Mouse (Mus musculus): Measurements from ENCODE around the gene Itprip. TPM values are rescaled to one million over a fixed set of nuclear protein-coding genes. Genes with fewer than 3 reads are reported as not detected.

The Itprip gene
- polyA plus RNA-seq, 1 experiment from 2014 or later, result 21.9 TPM

- DNase-seq (ENCODE audit: low spot score), result peak; percentile 76
- H3K36me3 ChIP-seq, result peaks cover 36% of the 10 kb centered on the region
- H3K4me3 ChIP-seq, result peak overlapping the region; percentile 52
- under 1% methylated on average over 10 of the region's 10 CpGs for WGBS
- peak overlapping the region; percentile 97 for H3K27ac ChIP-seq
- no peaks in the 10 kb centered on the region for H3K9me3 ChIP-seq
- no peaks in the 10 kb centered on the region for H3K27me3 ChIP-seq (ENCODE audit: insufficient read depth, poor library complexity, severe bottlenecking)
- peaks cover 43% of the 10 kb centered on the region for H3K4me1 ChIP-seq (replicated peaks)
These were observed 9.5 kb downstream of the Itprip start for GRCm38 (mm10) chr19:47909387-47910116.

- Histone ChIP-seq H3K4me3 (peak overlapping the region; percentile 52), H3K27ac (peak overlapping the region; percentile 97), H3K4me1 (replicated peaks) (peaks cover 43% of the 10 kb centered on the region), H3K9me3 (no peaks in the 10 kb centered on the region), H3K27me3 (ENCODE audit: insufficient read depth, poor library complexity, severe bottlenecking) (no peaks in the 10 kb centered on the region), H3K36me3 (peaks cover 37% of the 10 kb centered on the region)
- DNase-seq (ENCODE audit: low spot score), result peak; percentile 20
- 25% methylated on average over 6 of the region's 6 CpGs for WGBS
These were observed 10.1 kb downstream of the Itprip start for GRCm38 (mm10) chr19:47908961-47909371.

- no peak for DNase-seq (ENCODE audit: low spot score)
- Histone ChIP-seq H3K27ac (0 out of 2 replicates have a peak overlapping the region, but pooled peaks have one; percentile 50), H3K9me3 (no peaks in the 10 kb centered on the region), H3K4me3 (no peak overlapping the region), H3K36me3 (peaks cover 28% of the 10 kb centered on the region), H3K27me3 (ENCODE audit: insufficient read depth, poor library complexity, severe bottlenecking) (no peaks in the 10 kb centered on the region), H3K4me1 (replicated peaks) (peaks cover 57% of the 10 kb centered on the region)
- 91% methylated on average over 9 of the region's 9 CpGs for WGBS
These were observed 11.5 kb downstream of the Itprip start for GRCm38 (mm10) chr19:47907596-47907995.

GRCm38 (mm10) chr19:47905603-47906002, 13.5 kb downstream of the Itprip start:
- DNase-seq (ENCODE audit: low spot score), result no peak
- Histone ChIP-seq H3K9me3 (no peaks in the 10 kb centered on the region), H3K27me3 (ENCODE audit: insufficient read depth, poor library complexity, severe bottlenecking) (no peaks in the 10 kb centered on the region), H3K4me3 (no peak overlapping the region), H3K4me1 (replicated peaks) (peaks cover 59% of the 10 kb centered on the region), H3K27ac (0 out of 2 replicates have a peak overlapping the region, but pooled peaks have one; percentile 24), H3K36me3 (peaks cover 12% of the 10 kb centered on the region)
- 88% methylated on average over 5 of the region's 5 CpGs for WGBS

GRCm38 (mm10) chr19:47905081-47905480, 14.0 kb downstream of the Itprip start:
- Histone ChIP-seq H3K4me1 (replicated peaks) (peaks cover 53% of the 10 kb centered on the region), H3K4me3 (no peak overlapping the region), H3K27me3 (ENCODE audit: insufficient read depth, poor library complexity, severe bottlenecking) (no peaks in the 10 kb centered on the region), H3K27ac (peak overlapping the region; percentile 30; the same call in 1 of the 2 replicates), H3K36me3 (peaks cover 17% of the 10 kb centered on the region), H3K9me3 (no peaks in the 10 kb centered on the region)
- no peak for DNase-seq (ENCODE audit: low spot score)
- WGBS, result 85% methylated on average over 4 of the region's 4 CpGs

- Histone ChIP-seq H3K4me1 (replicated peaks) (peaks cover 39% of the 10 kb centered on the region), H3K4me3 (no peak overlapping the region), H3K9me3 (no peaks in the 10 kb centered on the region), H3K27ac (peak overlapping the region; percentile 62; the same call in 1 of the 2 replicates), H3K27me3 (ENCODE audit: insufficient read depth, poor library complexity, severe bottlenecking) (no peaks in the 10 kb centered on the region), H3K36me3 (peaks cover 25% of the 10 kb centered on the region)
- DNase-seq (ENCODE audit: low spot score), result no peak
- WGBS, result 62% methylated on average over 4 of the region's 4 CpGs
These were observed 15.4 kb downstream of the Itprip start for GRCm38 (mm10) chr19:47903679-47904078.

GRCm38 (mm10) chr19:47902316-47903201, 16.5 kb downstream of the Itprip start:
- Histone ChIP-seq H3K9me3 (no peaks in the 10 kb centered on the region), H3K27me3 (ENCODE audit: insufficient read depth, poor library complexity, severe bottlenecking) (no peaks in the 10 kb centered on the region), H3K4me1 (replicated peaks) (peaks cover 33% of the 10 kb centered on the region), H3K4me3 (no peak overlapping the region), H3K36me3 (peaks cover 33% of the 10 kb centered on the region), H3K27ac (peak overlapping the region; percentile 62; the same call in 1 of the 2 replicates)
- 70% methylated on average over 13 of the region's 13 CpGs for WGBS
- DNase-seq (ENCODE audit: low spot score), result no peak

- peaks cover 48% of the 10 kb centered on the region for H3K36me3 ChIP-seq
- 88% methylated on average over 10 of the region's 10 CpGs for WGBS
These were observed 18.5 kb downstream of the Itprip start for GRCm38 (mm10) chr19:47900558-47900957.

GRCm38 (mm10) chr19:47900012-47900411, 19.1 kb downstream of the Itprip start:
- H3K27me3 ChIP-seq (ENCODE audit: insufficient read depth, poor library complexity, severe bottlenecking), result no peaks in the 10 kb centered on the region
- H3K4me3 ChIP-seq, result no peak overlapping the region
- DNase-seq (ENCODE audit: low spot score), result no peak
- H3K9me3 ChIP-seq, result no peaks in the 10 kb centered on the region
- H3K27ac ChIP-seq, result no peak overlapping the region
- peaks cover 28% of the 10 kb centered on the region for H3K4me1 ChIP-seq (replicated peaks)
- 66% methylated on average over 6 of the region's 6 CpGs for WGBS
- H3K36me3 ChIP-seq, result peaks cover 53% of the 10 kb centered on the region

More at GRCm38 (mm10) chr19:47900558-47900957, 18.5 kb downstream of the Itprip start:
- H3K27ac ChIP-seq, result no peak overlapping the region
- no peaks in the 10 kb centered on the region for H3K27me3 ChIP-seq (ENCODE audit: insufficient read depth, poor library complexity, severe bottlenecking)
- no peaks in the 10 kb centered on the region for H3K9me3 ChIP-seq
- peaks cover 33% of the 10 kb centered on the region for H3K4me1 ChIP-seq (replicated peaks)
- DNase-seq (ENCODE audit: low spot score), result no peak
- no peak overlapping the region for H3K4me3 ChIP-seq

GRCm38 (mm10) chr19:47898472-47899079, 20.5 kb downstream of the Itprip start:
- Histone ChIP-seq H3K9me3 (no peaks in the 10 kb centered on the region), H3K27me3 (ENCODE audit: insufficient read depth, poor library complexity, severe bottlenecking) (no peaks in the 10 kb centered on the region), H3K36me3 (peaks cover 64% of the 10 kb centered on the region), H3K4me3 (no peak overlapping the region), H3K4me1 (replicated peaks) (peaks cover 20% of the 10 kb centered on the region), H3K27ac (no peak overlapping the region)
- WGBS, result 92% methylated on average over 8 of the region's 8 CpGs
- no peak for DNase-seq (ENCODE audit: low spot score)

GRCm38 (mm10) chr19:47893092-47893491, 26.0 kb downstream of the Itprip start:
- no peak for DNase-seq (ENCODE audit: low spot score)
- H3K9me3 ChIP-seq, result no peaks in the 10 kb centered on the region
- H3K4me1 ChIP-seq (replicated peaks), result no peaks in the 10 kb centered on the region
- H3K36me3 ChIP-seq, result peaks cover 55% of the 10 kb centered on the region
- no peak overlapping the region for H3K4me3 ChIP-seq
- no peaks in the 10 kb centered on the region for H3K27me3 ChIP-seq (ENCODE audit: insufficient read depth, poor library complexity, severe bottlenecking)
- 96% methylated on average over 6 of the region's 6 CpGs for WGBS
- H3K27ac ChIP-seq, result no peak overlapping the region

- Histone ChIP-seq H3K36me3 (peaks cover 41% of the 10 kb centered on the region), H3K9me3 (no peaks in the 10 kb centered on the region), H3K4me1 (replicated peaks) (no peaks in the 10 kb centered on the region), H3K27ac (no peak overlapping the region), H3K4me3 (no peak overlapping the region), H3K27me3 (ENCODE audit: insufficient read depth, poor library complexity, severe bottlenecking) (no peaks in the 10 kb centered on the region)
- 83% methylated on average over 11 of the region's 11 CpGs for WGBS
- DNase-seq (ENCODE audit: low spot score), result no peak
These were observed 27.4 kb downstream of the Itprip start for GRCm38 (mm10) chr19:47891562-47892312.

Measured in hindbrain, embryonic 10.5 days (tissue).